Mouse (Mus musculus) embryo, embryonic 10.5 days (tissue): ENCODE results near the gene Lactb.
A peak's percentile ranks its signal among the peaks of the same experiment; 100 is the strongest.

Experiments used
- DNase-seq: peaks from one replicate; pipeline ENCODE4 v3.0.0-alpha.2; 2015; ENCODE audit warnings: low spot score

The Lactb gene

GRCm38 (mm10) chr9:66975239-66975645 is at the start of gene Lactb:
Gene Lactb (minus strand): TSS chr9:66975484.
- DNase-seq = peak; percentile 94

GRCm38 (mm10) chr9:67023371-67023770 is 48.1 kb upstream of the Lactb start:
- no peak for DNase-seq

GRCm38 (mm10) chr9:67020063-67020462 is 44.8 kb upstream of the Lactb start:
- DNase-seq = no peak

- no peak for DNase-seq
Observed at GRCm38 (mm10) chr9:67013501-67013900, 38.2 kb upstream of the Lactb start.

- DNase-seq = no peak
Observed at GRCm38 (mm10) chr9:67012470-67012869, 37.2 kb upstream of the Lactb start.

GRCm38 (mm10) chr9:67011483-67011882 is 36.2 kb upstream of the Lactb start:
- no peak for DNase-seq

GRCm38 (mm10) chr9:67008781-67009180 is 33.5 kb upstream of the Lactb start:
- DNase-seq = peak; percentile 64

- DNase-seq = no peak
Observed at GRCm38 (mm10) chr9:67006376-67006775, 31.1 kb upstream of the Lactb start.

- DNase-seq = no peak
Observed at GRCm38 (mm10) chr9:67005161-67005742, 30.0 kb upstream of the Lactb start.

GRCm38 (mm10) chr9:67003656-67004055 is 28.4 kb upstream of the Lactb start:
- no peak for DNase-seq

GRCm38 (mm10) chr9:67003156-67003555 is 27.9 kb upstream of the Lactb start:
- no peak for DNase-seq

- DNase-seq = no peak
Observed at GRCm38 (mm10) chr9:67001506-67001905, 26.2 kb upstream of the Lactb start.

- DNase-seq = peak; percentile 95
Observed at GRCm38 (mm10) chr9:67001050-67001449, 25.8 kb upstream of the Lactb start.

GRCm38 (mm10) chr9:66999698-67000097 is 24.4 kb upstream of the Lactb start:
- DNase-seq = no peak

GRCm38 (mm10) chr9:66991750-66992410 is 16.6 kb upstream of the Lactb start:
- DNase-seq = no peak

GRCm38 (mm10) chr9:66991021-66991749 is 15.9 kb upstream of the Lactb start:
- DNase-seq = no peak

- DNase-seq = no peak
Observed at GRCm38 (mm10) chr9:66990046-66990445, 14.8 kb upstream of the Lactb start.

GRCm38 (mm10) chr9:66989581-66989980 is 14.3 kb upstream of the Lactb start:
- no peak for DNase-seq

GRCm38 (mm10) chr9:66988888-66989414 is 13.7 kb upstream of the Lactb start:
- no peak for DNase-seq

- no peak for DNase-seq
Observed at GRCm38 (mm10) chr9:66988198-66988887, 13.1 kb upstream of the Lactb start.

- no peak for DNase-seq
Observed at GRCm38 (mm10) chr9:66985377-66985776, 10.1 kb upstream of the Lactb start.

- no peak for DNase-seq
Observed at GRCm38 (mm10) chr9:66982085-66982484, 6.8 kb upstream of the Lactb start.
